Mouse (Mus musculus) brain, embryonic 14.5 days (tissue): ENCODE results near the gene Kcnb1.

Experiments
- CTCF ChIP-seq: fragments of 200-500 bp; IDR thresholded peaks from 2 replicates; pipeline ENCODE4 v1.5.1; 2012; ENCODE audit warnings: inconsistent platforms, mild to moderate bottlenecking, moderate library complexity, borderline replicate concordance; ENCODE audit not compliant: insufficient read depth, insufficient read length; ENCODE audit errors: extremely low read depth
- POLR2A ChIP-seq: fragments of 200-500 bp; IDR thresholded peaks from 2 replicates; pipeline ENCODE4 v1.6.1; 2012; ENCODE audit warnings: mild to moderate bottlenecking, inconsistent platforms, borderline replicate concordance; ENCODE audit not compliant: poor library complexity, insufficient read depth, insufficient read length, severe bottlenecking; ENCODE audit errors: extremely low read depth

- peak; percentile 99; the same call in 1 of the 2 replicates for TF ChIP-seq POLR2A
- TF ChIP-seq CTCF, result peak; percentile 1; the same call in 1 of the 2 replicates
Measured at GRCm38 (mm10) chr2:167062965-167063880, 126.7 kb downstream of the Kcnb1 start, which contains the start of gene Znfx1.
